Mouse (Mus musculus) kidney, adult 8-10 months (tissue): Measurements from ENCODE around the gene Aebp2.
A peak's percentile ranks its signal among the peaks of the same experiment; 100 is the strongest.

Experiments
- DNase-seq, 2 experiments: peaks; one replicate each; pipeline ENCODE4 v3.0.0; 2022

Aebp2 gene

GRCm38 (mm10) chr6:140608666-140609065 lies 13.8 kb upstream of the Aebp2 start:
- DNase-seq = no peak

DNA sequence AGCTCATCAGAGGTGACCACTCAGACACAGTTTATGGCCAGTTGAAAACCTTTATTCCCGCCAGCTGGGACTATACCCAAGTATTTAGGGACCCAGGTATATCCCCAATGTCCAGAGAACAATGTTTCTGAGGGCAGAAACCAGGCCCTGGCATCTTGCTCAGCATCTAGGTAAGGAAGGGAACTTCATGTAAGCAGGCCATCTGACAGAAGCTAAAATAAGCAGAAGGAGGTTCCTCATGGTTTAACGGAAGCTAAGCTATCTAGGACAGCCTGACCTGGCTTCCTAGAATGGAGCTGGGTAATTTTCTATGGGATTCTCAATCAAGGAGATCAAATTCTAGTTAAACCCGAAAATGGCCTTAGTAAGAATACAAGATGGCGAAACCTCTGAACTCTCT lies 12.9 kb upstream of the Aebp2 start:
- no peak for DNase-seq

GRCm38 (mm10) chr6:140610117-140610516 lies 12.3 kb upstream of the Aebp2 start:
- DNase-seq = no peak

DNA sequence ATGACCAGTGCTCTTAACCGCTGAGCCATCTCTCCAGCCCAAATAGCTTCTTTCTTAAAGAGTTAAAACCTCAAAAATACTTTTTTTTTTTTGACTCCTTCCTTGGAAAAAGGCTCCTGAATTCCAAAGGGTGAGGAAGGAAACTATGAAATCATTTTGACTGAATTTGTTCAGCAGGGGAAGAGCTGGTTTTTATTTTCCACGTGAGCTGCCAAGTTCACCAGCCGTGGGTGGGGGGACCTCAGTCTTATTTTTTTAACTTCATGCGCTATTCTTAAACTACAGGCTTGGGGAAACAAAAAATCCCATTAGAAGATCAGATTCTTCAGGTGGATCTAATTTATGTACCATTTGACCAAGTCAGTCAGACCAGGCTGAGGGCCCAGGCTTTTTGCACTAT lies 11.2 kb upstream of the Aebp2 start:
- no peak for DNase-seq

DNA sequence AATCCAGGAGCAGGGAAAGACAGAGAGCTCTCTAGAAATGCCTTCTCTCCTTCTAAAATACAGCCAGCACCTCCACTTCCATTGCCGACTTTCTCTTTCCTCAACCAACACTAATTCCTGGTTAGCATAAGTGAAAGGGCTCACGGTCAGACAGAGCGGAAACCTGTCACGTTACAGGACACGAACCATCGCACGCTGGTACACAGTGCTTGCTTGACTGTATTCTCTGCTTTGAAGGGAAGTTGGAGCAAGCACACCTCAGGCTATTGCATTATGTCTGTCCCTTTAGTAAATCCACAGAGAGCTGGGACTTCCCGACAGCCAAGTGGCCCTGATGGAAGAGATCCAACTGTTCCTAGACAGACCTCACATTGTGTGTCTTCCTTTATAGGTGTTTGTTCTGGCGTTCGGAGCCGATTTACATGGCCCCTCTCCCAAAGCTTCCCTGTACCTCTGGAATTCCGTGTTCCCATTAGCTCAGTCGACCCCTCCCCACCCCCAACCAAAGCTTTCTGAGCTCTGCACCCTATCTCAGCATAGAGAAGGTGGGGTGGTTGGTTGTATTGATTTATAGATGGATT lies 10.5 kb upstream of the Aebp2 start:
- DNase-seq = no peak

DNA sequence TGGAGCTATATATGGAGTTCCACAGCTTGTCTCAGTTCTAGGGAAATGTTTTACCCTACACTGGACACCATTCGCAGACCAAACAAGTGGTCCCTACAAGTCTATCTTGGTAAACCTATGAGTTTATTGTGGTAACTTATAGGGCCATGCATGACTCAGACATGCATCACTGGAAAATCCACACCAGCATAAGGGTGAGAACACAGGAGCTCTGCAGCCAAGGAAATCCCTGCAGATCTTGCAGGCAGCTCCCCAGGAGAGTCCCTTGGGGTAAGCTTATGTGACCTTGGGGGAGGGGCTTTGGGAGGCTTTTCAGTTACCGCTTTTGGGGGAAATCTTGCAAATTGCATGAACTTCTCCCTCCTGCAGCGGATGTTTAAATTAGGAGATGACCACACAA lies 8.6 kb upstream of the Aebp2 start:
- no peak for DNase-seq

DNA sequence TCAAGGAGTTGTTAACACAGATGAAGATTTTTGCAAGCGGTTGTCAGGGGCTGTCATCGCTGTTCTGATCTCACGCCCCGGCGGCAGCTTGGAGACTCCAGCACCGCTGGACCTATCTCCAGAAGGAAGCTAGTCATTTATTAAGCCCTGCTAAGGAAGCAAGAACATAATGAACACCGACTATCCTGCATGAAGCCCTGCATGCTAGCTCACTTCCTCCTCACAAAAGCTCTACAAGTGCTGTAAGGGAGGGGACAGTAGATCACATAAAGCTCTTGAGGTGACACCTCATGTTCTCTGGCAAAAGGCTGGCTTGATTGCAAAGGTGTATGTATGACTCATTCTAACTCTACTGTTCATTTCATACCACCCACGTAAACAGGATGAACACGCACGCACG lies 7.8 kb upstream of the Aebp2 start:
- peak in 1 of 2 experiments; percentile 26 for DNase-seq

DNA sequence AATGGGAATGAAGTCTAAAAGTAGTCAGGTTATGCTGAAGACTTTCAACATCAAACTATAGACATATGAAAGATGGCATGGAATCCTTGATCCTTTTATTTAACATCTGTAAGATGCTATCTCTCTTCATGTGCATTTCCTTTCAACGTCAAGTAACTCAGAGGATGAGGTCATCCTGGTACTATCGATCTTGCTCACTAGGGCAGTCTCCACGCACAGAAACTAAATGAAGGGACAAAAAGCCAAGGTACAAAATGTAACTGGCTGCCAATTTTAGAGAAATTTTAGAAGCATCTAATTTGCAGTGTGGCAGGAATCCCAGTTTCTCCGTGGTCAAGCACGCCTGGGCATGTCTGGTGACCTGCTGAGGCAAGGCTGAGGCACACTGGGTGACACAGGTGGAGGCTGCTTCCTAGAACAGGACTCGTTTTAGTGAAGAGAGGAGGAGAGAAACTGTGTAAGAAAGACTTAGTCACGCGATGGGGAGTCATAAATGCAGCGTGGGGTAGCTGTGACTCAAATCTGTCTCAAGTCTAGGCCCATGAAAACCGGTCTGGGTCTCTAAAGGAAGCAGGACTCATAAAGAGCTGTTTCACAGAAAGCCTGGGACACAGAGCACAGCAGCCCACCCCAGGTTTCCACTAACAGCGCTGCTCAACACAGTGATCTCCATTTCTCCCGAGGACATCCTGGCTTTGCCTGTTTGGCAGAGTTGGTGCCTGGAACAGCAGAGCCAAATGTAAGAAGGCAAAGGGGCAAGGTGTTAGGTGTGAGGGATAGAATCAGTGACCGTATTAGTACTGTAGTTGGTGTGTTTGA lies 1.7 kb upstream of the Aebp2 start:
- no peak for DNase-seq

- no peak for DNase-seq
Measured at GRCm38 (mm10) chr6:140621622-140622021, 841 bp upstream of the Aebp2 start.

- peak; percentile 92 for DNase-seq
Measured at GRCm38 (mm10) chr6:140623226-140624095, 998 bp downstream of the Aebp2 start.

GRCm38 (mm10) chr6:140624096-140625051 lies 1.9 kb downstream of the Aebp2 start:
- DNase-seq = peak in 1 of 2 experiments; percentile 30

- no peak for DNase-seq
Measured at GRCm38 (mm10) chr6:140629176-140629859, 6.9 kb downstream of the Aebp2 start.

DNA sequence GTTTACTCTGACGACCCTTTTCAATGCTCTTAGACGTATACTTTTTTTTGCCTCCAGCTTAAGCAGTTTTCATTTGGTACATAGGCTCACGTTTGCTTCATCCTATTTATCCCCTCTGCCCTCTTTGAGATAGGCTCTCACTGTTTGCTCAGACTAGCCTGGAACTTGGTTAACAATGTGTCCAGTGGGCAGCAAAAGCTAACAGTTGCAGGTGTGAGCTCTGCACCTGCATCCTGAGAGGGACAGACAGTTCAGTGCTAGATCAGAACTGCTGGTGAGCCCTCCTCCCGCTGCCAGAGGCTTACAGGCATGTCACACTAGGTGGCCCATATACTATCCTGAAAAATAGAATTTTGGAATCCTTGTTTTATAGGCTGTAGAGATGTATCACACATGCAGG lies 7.8 kb downstream of the Aebp2 start:
- DNase-seq = no peak

DNA sequence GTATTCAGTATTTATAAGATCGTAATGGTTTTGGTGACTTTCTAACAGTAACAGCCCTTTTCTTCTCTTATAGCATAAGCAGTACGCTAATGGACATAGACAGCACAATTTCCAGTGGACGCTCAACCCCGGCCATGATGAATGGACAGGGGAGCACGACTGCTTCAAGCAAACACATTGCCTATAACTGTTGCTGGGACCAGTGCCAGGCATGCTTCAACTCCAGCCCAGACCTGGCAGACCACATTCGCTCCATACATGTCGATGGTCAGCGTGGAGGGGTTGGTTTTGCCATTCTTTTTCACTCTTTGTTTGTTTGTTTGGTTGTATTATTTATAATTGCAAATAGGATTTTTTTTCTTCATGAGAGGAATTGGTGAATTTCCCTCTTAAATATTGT lies 11.2 kb downstream of the Aebp2 start:
- no peak for DNase-seq

DNA sequence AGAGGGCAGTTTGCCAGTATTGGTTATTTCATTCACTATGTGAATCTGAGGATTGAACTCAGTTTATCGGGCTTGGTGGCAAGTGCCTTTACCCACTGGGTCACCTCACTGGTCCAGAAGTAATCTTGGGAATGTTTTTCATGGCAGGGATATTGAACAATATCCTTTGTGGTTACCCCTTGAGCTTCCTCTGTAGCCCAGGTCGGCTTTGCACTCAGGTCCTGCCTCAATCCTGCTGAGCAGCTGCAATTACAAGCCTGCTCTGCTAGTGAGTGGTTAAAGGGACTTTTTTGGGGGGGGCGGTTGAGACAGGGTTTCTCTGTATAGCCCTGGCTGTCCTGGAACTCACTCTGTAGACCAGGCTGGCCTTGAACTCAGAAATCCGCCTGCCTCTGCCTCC lies 13.8 kb downstream of the Aebp2 start:
- no peak for DNase-seq

- DNase-seq = no peak
Measured at GRCm38 (mm10) chr6:140642010-140642409, 19.5 kb downstream of the Aebp2 start.

- DNase-seq = no peak
Measured at GRCm38 (mm10) chr6:140642655-140643054, 20.2 kb downstream of the Aebp2 start.

- no peak for DNase-seq
Measured at GRCm38 (mm10) chr6:140645931-140646330, 23.5 kb downstream of the Aebp2 start.

DNA sequence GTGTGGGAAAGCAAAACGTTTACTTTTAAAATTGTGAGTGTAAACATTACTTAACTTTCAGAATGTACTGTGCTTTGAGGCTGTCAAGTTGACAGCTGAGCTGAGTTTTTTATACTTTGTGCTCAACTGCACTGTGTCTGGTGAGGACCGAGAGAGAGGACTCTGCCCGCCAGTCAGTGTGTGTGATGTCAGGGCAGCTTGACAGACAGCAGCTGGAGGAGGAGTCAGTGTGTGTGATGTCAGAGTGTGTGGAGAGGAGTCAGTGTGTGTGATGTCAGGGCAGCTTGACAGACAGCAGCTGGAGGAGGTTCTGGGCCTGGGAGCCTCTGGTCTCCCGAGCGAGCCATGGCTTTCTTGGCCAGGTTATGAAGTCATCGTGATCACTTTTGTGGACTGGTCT lies 24.4 kb downstream of the Aebp2 start:
- no peak for DNase-seq

GRCm38 (mm10) chr6:140649812-140650211 lies 27.3 kb downstream of the Aebp2 start:
- peak in 1 of 2 experiments; percentile 34 for DNase-seq

DNA sequence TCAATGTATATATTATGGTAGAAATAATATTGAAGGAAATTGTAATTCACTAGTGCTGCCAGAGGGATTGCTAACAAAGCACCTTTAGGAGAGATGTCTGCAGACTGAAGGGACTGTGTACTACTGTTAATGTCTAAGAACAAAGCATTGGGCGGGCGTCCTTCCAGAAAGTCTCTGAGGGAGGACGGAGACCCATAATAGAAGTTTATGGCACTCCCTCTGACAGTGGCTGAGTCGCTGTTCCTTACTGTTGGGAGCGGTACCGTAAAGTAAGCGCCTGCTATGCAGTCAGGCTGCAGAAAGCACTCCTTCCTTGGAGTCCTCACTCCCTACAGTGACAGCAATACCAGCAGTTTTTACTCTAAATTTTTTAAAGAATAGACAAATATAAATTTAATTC lies 29.5 kb downstream of the Aebp2 start:
- no peak for DNase-seq

- DNase-seq = no peak
Measured at GRCm38 (mm10) chr6:140655451-140655850, 33.0 kb downstream of the Aebp2 start.
